Mouse (Mus musculus) adrenal gland, postnatal 25 days (tissue): ENCODE results near the gene Rnase1. TPM values are rescaled to one million over a fixed set of nuclear protein-coding genes. Genes with fewer than 3 reads are reported as not detected.
"Not testable (repeated sequence)": the region's sequence is repeated elsewhere in the genome, so short reads cannot be mapped to it uniquely, and the experiment has no call there.

Experiments used
- DNase-seq: peaks from one replicate; pipeline ENCODE4 v3.0.0; 2021; ENCODE audit warnings: mixed read lengths
- long read RNA-seq: library from polyadenylated mRNA; stranded (forward); transcript quantifications from one replicate; pipeline ENCODE4 v2.0.0, GENCODE M21; 2021
- total RNA-seq: library from RNA; stranded (reverse); gene quantifications from 2 replicates; pipeline ENCODE4 v1.2.3, GENCODE M21; 2021

Rnase1 gene
- total RNA-seq = not detected in 2 replicates
- long read RNA-seq = 0 reads

DNA sequence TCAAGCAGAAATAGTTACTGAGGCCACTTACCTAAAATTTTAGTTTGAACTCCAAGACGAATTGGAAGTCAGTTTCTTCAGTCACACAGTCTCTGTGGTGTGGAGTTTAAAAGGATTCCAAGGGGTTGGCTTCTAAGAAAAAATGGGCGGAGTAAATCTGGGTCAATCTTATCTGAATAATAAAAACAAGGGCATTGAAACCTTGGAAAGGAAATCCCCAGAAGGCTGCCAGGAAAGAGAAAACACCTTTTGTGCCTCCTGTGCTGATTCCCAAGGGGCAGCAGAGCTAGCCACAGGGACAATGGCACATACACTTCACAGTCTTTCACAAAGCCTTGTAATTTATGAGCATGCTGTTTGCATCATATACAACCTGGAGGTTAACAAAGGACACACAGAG is at the start of gene Rnase1:
Gene Rnase1 (minus strand): TSS at position 101 of the 400 bp plus-strand sequence.
- no peak for DNase-seq

DNA sequence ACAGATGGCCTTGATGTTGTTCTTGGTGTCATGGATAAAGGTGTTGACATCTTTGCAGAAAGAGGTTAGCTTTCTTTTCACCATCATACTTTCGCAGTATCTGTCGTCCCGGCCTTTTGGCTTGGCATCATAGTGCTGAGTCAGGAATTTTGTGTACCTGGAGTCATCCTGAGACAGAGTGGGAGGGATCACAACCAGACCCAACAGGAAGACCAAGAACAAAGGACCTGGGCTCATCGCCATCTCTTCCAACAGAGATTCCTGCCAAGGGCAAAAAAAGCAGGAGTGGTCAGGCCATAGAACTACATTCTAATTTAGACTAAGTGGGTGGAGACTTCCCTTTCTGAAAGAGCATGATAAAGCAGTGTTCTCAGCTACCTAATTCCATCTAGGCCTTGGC is 49.1 kb upstream of the Rnase1 start:
- DNase-seq = no peak

DNA sequence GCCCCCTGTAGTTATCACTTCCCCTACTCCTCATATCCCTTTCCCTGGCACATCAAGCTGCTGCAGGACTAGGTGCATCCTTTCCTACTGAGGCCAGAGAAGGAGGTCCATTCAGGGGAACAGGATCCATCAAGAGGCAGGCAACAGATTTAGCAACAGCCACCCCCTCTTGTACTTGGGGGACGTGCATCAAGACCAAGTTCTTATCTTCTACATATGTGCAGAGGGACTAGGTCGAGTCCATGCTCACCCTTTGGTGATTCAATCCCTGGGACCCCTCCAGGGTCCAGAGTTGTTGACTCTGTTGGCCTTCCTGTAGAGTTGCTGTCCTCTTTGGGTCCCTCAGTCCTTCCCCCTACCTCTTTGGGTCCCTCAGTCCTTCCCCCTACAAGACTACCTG is 34.5 kb upstream of the Rnase1 start:
- DNase-seq = not testable (repeated sequence)

DNA sequence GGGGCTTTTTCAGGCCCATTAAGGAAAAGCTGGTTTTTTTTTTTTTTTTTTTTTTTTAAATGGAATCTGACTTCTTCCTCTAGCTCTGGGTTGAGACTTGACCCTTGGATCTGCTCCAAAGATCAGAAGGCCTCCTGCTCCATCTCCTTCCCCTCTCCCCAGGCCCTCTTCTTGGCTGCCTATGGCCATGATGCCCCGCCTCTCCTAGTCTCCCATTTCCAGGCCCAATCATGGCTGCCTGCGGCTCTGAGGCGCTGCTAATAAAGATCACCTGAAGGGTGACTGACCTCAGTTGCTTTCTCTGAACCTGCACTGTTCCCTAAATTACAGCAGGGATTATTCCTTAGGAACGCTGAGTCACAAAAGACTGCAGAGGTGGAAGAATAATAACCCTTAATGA is 27.3 kb upstream of the Rnase1 start:
- DNase-seq = no peak

DNA sequence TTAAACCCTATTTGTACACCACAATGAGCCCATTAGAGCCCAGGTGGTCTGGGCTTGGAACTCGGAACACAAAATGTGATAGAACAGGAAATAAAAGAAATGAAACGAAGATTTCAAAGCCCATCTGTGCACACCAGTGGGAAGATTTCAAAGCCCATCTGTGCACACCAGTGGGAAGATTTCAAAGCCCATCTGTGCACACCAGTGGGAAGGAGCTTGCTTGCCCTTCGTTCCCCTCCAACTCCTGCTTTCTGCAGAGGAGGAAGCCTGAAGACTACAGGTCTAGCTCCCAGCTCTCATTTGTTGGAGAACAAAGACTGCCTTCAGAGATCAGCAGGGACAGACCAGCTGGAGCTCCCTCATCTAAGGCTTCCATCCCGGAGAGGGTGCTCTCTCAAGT is 26.4 kb upstream of the Rnase1 start:
- not testable (repeated sequence) for DNase-seq

DNA sequence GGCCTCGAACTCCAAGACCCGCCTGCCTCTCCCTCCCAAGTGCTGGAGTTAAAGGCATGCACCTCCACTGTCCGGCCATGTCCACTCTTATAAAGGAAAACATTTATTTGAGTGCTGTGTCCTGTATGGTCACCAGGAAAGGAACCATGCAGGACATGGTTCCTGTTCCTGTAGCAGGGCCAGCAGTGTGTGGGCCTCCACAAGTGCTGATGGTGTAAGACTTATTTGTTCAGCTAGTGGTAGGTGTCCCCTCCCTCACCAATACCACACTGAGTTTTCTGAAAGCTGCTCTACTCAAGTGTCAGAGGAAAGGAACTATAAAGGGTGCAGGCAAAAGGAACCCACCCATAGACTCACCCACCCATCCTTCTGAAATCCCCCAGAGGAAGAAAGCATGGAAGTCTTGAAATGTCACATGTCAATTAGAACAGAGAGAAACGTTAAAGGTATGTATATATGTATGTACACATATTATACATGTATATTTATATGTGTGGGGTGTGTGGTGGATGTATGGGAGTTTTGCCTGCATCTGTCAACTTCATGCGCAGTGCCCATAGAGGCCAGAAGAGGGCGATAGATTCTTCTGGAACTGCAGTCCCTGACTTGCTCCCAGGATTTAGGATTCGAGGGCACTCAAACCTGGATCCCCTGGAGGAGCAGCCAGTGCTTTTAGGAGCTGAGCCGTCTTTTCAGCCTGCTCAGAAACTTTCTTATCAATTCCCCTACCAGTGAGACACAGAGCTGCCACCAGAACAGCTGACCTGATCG is 25.7 kb upstream of the Rnase1 start:
- DNase-seq = peak; percentile 26

DNA sequence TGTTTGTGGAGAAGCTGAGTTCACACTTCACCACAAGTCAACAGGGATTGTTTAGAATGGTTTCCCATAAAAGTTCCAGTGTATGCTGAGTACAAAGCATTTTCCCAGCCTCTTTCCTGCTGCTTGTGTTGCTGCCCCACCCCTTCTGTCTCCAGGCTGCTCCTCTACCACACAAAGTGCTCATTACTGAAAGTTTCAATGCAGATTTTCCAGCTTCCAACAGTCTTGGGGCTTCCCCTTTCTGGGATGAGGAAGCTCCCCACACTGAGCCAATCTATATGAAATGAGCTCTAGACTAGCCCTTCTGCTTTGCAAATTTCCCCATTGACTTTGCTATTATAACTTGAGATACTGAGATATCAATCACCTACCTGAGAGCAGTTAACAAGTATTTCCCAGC is 19.5 kb upstream of the Rnase1 start:
- DNase-seq = no peak

DNA sequence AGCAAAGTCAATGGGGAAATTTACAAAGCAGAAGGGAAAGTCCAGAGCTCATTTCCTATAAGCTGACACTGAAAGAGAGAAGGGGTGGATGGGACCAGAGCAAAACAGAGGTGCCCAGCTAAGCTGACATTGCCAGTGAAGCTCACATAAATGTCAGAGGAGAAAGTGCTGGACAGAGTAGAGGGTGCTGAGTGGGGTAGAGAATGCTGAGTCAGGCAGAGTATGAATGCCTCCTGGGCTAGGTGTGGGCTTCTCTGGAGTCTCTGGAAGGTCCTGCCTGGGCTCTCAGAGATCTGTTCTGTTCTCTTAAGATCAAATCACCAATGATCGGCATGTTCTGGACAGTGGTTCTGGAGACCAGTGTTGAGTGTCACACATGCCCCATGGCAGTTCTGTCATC is 18.9 kb upstream of the Rnase1 start:
- DNase-seq = no peak

DNA sequence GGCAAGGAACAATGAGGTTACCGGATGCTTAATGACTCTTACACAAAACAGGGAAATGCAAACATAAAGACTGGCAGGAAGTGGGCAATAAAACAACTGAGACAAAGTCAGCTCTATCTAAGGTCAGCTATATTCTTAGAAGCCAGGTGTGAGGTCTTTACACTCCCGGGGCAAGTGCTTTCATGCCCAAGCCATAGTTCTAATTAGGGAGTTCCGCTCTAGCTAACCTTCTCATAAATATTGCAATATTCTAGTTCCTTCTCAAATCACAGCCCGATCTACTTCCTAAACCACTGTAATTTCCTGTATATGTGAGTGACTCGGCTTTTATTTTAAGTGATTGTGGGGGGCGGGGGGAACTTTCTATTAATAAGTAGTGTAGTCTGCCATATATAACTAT is 16.7 kb upstream of the Rnase1 start:
- DNase-seq = not testable (repeated sequence)

DNA sequence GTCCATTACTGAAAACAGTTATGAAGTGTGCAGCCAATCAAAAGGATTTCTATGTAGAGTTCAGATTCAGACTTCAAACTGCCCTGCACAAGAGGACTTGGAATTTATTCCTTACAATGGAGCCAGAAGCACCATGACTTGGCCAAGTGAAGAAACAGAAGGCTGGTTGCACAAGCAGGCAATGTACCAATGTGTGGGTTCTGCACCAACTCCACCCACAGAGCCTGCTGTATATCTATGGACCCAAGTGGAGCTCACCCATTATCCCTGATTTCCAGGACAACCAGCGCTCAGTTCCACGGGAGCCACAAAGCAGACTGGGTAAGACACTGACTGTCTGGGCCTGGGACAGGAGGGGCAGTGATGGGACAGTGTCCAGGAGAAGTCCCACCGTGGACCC is 15.4 kb upstream of the Rnase1 start, which contains the start of gene Rnase2b:
Gene Rnase2b (plus strand): TSS at position 285 of the 400 bp plus-strand sequence.
- not testable (repeated sequence) for DNase-seq

DNA sequence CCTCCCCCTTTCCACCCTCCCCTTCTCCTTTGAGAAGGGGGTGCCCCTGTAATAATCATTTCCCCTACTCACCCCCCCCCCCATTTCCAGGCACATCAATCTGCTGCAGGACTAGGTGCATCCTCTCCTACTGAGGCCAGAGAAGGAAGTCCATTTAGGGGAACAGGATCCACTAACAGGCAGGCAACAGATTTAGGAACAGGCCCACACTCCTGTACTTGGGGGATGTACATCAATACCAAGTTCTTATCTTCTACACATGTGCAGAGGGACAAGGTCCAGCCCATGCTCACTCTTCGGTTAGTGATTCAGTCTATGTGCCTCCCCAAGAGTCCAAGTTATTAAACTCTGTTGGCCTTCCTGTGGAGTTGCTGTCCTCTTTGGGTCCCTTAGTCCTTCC is 10.5 kb upstream of the Rnase1 start:
- no peak for DNase-seq

DNA sequence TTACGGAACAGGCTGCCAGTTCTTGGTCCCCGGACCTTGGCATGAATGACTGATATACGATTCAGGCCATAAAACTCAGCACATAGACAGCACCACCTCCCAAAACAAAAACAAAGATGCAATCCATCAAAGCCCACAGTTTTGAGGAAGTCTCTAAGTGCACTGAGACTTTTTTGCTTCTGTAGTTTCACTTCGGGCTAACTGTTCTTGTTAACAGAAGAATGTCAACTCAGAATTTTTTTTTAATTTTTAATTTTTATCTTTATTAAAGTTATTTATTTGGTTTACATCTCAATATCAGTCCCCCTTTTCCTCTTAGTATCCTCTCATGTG is 10.1 kb upstream of the Rnase1 start:
- DNase-seq = no peak

DNA sequence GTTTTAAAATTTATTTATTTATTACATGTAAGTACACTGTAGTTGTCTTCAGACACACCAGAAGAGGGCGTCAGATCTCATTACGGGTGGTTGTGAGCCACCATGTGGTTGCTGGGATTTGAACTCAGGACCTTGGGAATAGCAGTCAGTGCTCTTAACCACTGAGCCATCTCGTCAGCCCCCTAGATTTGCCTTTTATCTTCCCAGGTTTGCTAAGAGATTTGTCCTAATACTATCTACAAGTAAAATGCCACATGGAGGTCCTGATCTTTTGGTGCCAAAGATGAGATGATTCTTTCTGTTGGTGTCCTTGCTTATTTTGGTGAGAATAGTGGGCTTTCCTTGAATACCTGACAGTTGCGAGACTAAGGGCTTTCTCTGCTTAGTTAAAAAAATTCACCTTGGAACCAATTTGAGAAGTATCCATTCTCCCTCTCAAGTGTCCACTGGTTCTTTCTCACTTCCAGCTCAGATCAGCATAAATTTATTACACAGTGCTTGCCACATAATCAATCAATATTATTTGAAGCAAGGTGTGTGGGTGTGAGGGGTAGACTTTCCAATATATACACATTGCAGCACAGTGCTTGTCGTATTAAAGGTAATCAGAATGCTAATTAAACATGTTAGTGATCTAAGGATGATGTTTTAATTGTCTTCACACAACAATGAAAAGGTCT is 9.6 kb upstream of the Rnase1 start:
- no peak for DNase-seq

DNA sequence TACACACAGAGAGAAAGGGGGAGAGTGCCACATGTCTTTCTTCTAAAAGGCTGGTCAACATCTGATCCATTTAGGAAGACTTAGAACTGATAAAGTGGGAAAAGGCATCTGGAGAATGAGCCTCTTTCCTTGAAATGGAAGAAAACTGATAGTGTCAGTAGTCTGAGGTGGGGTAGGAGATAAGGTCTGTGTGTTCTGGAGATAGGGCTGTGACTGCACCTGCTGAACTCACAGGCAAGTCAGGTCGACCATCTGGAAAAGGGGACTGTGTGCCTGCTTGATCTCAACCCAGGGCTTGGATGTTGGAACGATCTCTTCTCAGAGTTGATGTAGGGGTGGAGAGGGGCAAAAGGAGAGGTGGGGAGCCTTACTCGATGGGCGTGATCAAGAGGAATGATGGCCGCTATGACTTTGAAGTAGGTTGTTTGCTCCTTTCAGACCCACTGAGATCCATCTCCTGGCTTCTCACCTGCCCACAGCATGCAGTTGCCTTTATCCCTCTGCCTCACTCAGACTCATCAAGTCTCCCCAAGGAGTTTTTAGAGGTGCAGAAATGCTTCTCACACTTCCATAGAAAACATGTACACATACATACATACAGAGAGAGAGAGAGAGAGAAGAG is 5.8 kb upstream of the Rnase1 start:
- DNase-seq = no peak

DNA sequence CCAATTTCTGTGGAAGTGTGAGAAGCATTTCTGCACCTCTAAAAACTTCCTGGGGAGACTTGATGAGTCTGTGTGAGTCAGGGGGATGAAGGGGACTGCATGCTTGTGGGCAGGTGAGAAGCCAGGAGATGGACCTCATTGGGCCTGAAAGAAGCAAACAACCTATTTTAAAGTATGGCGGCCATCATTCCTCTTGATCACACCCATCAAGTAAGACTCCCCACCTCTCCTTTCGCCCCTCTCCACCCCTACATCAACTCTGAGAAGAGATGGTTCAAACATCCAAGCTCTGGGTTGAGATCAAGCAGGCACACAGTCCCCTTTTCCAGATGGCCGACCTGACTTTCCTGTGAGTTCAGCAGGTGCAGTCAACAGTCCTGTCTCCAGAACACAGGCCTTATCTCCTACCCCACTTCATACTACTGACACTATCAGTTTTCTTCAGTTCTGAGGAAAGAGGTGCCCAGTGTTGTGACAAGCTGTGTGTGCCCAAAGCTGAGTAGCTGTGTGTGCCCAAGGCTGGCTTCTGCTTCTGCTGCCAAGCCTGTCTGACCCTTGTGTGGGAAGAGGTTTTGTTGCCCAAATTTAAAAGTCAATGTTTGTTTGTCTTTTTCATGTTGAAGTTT is 3.7 kb upstream of the Rnase1 start:
- DNase-seq = no peak

DNA sequence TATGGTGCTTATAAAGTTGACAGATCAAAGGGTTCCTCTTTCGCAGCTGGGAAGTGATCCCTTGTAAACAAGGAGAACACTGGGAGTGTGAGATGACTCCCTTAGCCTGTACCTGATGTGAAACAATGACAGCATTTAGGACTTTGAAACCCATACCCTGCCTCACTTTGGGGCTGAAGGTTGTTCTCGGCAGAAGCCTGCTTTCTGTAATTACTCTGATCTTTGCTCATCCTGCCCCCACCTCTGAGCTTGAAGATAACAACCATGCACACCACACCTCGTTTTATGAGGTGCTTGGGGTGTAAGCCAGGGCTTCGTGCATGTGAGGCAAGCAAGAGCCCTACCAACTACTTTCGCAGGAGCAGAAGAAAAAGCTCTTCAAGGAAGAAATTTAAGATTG is 2.6 kb upstream of the Rnase1 start:
- DNase-seq = no peak

DNA sequence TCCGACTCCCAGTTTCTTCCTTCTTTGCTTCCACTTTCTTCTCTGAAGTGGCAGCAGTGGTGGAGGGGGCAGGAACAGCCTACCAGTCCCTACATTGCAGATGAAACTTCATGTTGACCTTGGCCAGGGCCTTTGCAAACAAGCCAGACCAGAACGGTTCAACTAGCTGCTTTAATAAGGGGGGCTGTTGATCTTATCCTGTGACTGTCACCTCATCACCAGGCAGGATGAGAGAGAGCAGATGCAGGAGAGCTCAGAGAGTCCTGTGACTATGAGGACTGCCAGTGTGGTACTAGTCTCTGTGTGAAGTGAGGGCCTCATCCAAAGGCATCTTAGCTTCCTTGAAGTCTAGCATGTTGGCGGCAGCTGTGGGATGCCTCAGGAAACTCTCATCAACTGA is 1.4 kb upstream of the Rnase1 start:
- DNase-seq = no peak

DNA sequence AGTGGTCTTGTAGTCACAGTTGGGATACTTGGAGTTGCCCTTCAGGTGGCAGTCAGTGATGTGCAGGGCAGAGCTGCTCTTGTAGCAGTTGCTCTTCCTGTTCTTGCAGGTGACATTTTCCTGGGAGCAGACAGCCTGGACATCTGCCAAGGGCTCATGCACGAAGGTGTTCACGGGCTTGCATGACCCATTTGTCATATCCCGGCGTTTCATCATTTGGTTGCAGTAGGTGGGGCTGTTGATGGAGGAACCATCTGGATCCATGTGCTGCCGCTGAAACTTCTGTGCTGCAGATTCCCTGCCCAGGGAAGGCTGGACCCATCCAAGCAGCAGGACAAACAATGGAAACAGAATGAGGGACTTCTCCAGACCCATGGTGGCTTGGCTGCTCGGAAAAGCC is 1.1 kb downstream of the Rnase1 start:
- no peak for DNase-seq

DNA sequence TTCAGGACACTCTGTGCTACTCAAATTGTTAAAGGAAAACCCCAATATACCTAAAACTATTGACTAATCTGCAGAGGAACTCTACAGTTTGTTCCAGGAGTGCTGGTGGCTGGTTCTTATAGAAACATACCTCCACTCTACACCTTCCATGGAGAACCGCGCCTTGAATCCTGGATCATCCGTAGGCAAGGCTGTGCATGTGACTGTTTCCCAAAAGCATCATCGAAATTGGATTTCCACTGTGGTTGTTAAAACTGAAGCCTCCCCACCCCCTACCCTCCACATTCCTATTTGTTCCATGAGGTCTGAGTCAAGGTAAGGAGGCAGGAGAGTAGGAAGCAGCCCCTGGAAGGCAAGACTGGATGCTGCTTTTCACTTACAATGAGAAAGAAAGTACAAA is 2.1 kb downstream of the Rnase1 start:
- no peak for DNase-seq

DNA sequence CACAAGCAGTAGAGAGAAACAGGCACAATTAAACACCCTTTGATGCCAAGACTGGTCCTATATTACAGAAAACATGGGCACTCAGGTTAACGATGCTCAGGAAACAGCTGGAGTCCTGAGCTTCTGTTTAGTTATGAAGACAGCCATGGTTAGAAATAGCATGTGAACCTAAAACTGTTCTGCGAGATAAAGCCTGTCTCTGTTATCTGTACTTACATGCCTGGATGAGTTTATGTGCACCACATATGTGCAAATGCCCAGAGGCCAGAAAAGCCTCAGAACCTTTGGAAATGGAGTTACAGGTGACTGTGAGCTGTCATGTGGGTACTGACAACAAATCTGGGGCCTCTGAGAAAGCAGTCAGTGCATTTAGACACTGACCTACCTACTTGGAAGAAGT is 2.6 kb downstream of the Rnase1 start:
- DNase-seq = no peak

DNA sequence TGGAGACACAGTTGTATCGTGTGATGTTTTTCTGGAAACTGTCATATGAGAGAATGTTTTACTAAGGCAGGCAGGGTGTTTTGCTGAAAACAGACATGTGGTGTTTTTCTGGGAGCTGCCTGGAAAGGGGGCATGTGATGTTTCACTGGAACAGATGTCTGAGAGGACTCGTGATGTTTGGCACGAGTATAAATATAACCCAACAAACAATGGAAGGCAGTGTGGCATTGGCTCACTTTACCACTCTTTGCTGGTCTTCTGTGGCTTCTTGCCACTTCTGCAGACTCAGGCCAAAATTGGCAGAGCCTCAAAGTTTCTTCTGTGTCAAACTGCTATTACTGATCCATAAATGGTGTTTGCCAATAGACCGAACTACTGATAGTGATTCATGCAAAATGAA is 3.3 kb downstream of the Rnase1 start:
- no peak for DNase-seq

DNA sequence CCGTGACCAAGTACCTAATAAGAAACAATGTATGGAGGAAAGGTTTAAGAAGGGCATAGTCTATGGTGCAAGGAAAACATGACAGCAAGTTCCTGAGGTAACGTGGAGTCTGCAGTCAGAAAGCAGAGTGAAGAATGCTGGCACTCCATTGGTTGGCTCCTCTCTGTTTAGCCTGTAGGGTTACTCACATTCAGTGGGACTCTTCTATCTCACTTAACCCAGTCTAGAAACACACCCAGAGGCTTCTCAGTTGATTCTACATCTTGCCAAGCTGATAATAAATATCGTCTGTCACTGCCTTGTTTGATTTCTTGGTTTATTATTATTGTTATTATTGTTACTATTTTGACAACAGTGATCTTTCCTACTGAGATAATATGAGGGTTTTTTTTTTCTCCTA is 4.0 kb downstream of the Rnase1 start:
- no peak for DNase-seq

DNA sequence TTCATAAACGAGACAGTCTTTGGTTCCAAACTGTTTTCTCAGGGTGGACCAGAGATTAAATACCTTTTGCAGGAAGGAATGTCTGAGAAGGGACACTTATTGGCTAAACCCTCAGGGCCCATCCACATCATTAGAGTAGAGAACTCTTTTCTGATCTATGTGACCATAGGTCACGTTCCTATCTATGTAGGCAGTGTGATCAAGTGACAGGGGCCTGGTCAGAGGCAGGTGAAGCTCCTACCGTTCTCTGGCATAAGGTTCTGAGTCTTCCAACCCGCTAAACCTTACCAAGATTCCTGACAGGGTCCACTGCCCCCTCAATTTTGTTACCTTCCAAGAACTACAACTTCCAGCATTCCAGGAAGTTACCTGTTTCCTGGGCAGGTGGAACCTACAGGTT is 4.5 kb downstream of the Rnase1 start:
- no peak for DNase-seq
